ENCODE assay signal across 15 mouse cellular contexts in the genomic region with DNA sequence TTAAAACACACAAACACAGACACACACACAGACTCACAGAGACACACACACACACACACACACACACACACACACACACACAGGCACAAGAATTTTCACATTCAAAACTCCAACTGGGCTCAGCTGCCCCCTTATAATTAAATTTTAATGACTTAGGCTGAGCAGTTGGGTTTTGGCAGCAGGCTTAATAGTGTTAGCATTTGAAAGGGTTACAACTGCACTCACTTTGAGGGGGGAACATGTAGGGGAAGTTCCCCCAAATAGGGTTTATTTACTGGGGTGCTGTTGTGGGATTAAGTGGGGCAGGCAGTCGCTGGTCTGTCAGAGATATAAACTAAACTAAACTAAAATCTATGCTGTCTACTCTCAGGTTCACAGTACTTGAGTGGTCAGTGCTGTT.
DNase-seq lines count a peak whose midpoint lies in the region; ATAC-seq lines count a peak whose summit lies in the region.
"Had no signal": no experiment of that assay in that cellular context is flagged by ENCODE, and none has a peak within 500 bp of the region (broad histone marks: within the 10 kb centered on the region; RNA-seq: fewer than 3 reads in every experiment).

No protein-coding gene starts in this region.

- no peak overlapping the region for H3K4me3 ChIP-seq in limb, embryonic 11.5 days (ENCODE audit: low read depth, low read length)
- H3K4me3 ChIP-seq in limb, embryonic 10.5 days: no peak overlapping the region
- H3K4me3 ChIP-seq in forebrain, embryonic 13.5 days: no peak overlapping the region
- no peak overlapping the region for H3K4me3 ChIP-seq in hindbrain, embryonic 12.5 days
- H3K4me3 ChIP-seq in neural tube, embryonic 14.5 days (ENCODE audit: low read depth, low read length): no peak overlapping the region
- H3K4me3 ChIP-seq: embryonic facial prominence, embryonic 13.5 days; intestine, embryonic 15.5 days; megakaryocyte, embryonic 14.5 days had no signal

- WGBS in limb, embryonic 11.5 days: 17% methylated on average over 1 of the region's 1 CpGs
- WGBS in limb, embryonic 10.5 days: 33% methylated on average over 1 of the region's 1 CpGs
- WGBS in forebrain, embryonic 13.5 days: 7% methylated on average over 1 of the region's 1 CpGs
- 20% methylated on average over 1 of the region's 1 CpGs for WGBS in hindbrain, embryonic 12.5 days
- 19% methylated on average over 1 of the region's 1 CpGs for WGBS in neural tube, embryonic 14.5 days

- no peak overlapping the region for H3K27ac ChIP-seq in limb, embryonic 11.5 days (replicated peaks; ENCODE audit: low read depth, low read length)
- no peak overlapping the region for H3K27ac ChIP-seq in limb, embryonic 10.5 days
- no peak overlapping the region for H3K27ac ChIP-seq in forebrain, embryonic 13.5 days
- no peak overlapping the region for H3K27ac ChIP-seq in hindbrain, embryonic 12.5 days
- no peak overlapping the region for H3K27ac ChIP-seq in neural tube, embryonic 14.5 days (ENCODE audit: low read depth, low read length)
- H3K27ac ChIP-seq: embryonic facial prominence, embryonic 13.5 days; intestine, embryonic 15.5 days had no signal

- H3K36me3 ChIP-seq in limb, embryonic 11.5 days (ENCODE audit: control insufficient read depth, insufficient read depth, low read length): no peaks in the 10 kb centered on the region
- no peaks in the 10 kb centered on the region for H3K36me3 ChIP-seq in limb, embryonic 10.5 days
- H3K36me3 ChIP-seq in forebrain, embryonic 13.5 days (ENCODE audit: poor library complexity, severe bottlenecking): no peaks in the 10 kb centered on the region
- no peaks in the 10 kb centered on the region for H3K36me3 ChIP-seq in hindbrain, embryonic 12.5 days
- H3K36me3 ChIP-seq in neural tube, embryonic 14.5 days (ENCODE audit: control insufficient read depth, insufficient read depth, low read length): no peaks in the 10 kb centered on the region
- H3K36me3 ChIP-seq: embryonic facial prominence, embryonic 13.5 days; intestine, embryonic 15.5 days had no signal

- H3K4me2 ChIP-seq in limb, embryonic 11.5 days (ENCODE audit: low read depth, severe bottlenecking): no peak overlapping the region
- H3K4me2 ChIP-seq in forebrain, embryonic 13.5 days: no peak overlapping the region
- H3K4me2 ChIP-seq in hindbrain, embryonic 12.5 days (replicated peaks): no peak overlapping the region
- H3K4me2 ChIP-seq in neural tube, embryonic 14.5 days (ENCODE audit: low read depth, low read length): no peak overlapping the region
- H3K4me2 ChIP-seq: embryonic facial prominence, embryonic 13.5 days; heart, embryonic 11.5 days; intestine, embryonic 15.5 days had no signal

- no peaks in the 10 kb centered on the region for H3K27me3 ChIP-seq in limb, embryonic 11.5 days (ENCODE audit: control insufficient read depth, insufficient read depth, low read length)
- no peaks in the 10 kb centered on the region for H3K27me3 ChIP-seq in limb, embryonic 10.5 days (ENCODE audit: low read depth, poor library complexity, severe bottlenecking)
- H3K27me3 ChIP-seq in forebrain, embryonic 13.5 days: no peaks in the 10 kb centered on the region
- H3K27me3 ChIP-seq in hindbrain, embryonic 12.5 days: no peaks in the 10 kb centered on the region
- H3K27me3 ChIP-seq in neural tube, embryonic 14.5 days (ENCODE audit: control insufficient read depth, insufficient read depth, low read length): no peaks in the 10 kb centered on the region
- H3K27me3 ChIP-seq: intestine, embryonic 15.5 days; megakaryocyte, embryonic 14.5 days had no signal

- H3K9ac ChIP-seq in limb, embryonic 11.5 days (ENCODE audit: low read length): no peak overlapping the region
- H3K9ac ChIP-seq in forebrain, embryonic 13.5 days: no peak overlapping the region
- no peak overlapping the region for H3K9ac ChIP-seq in hindbrain, embryonic 12.5 days
- no peak overlapping the region for H3K9ac ChIP-seq in neural tube, embryonic 14.5 days (replicated peaks; ENCODE audit: low read depth, low read length)
- H3K9ac ChIP-seq: embryonic facial prominence, embryonic 13.5 days; intestine, embryonic 15.5 days had no signal

- H3K4me1 ChIP-seq in limb, embryonic 11.5 days (ENCODE audit: control insufficient read depth, insufficient read depth, low read length): no peaks in the 10 kb centered on the region
- peaks cover 27% of the 10 kb centered on the region for H3K4me1 ChIP-seq in limb, embryonic 10.5 days
- H3K4me1 ChIP-seq in forebrain, embryonic 13.5 days: peaks cover 37% of the 10 kb centered on the region
- H3K4me1 ChIP-seq in hindbrain, embryonic 12.5 days: peaks cover 29% of the 10 kb centered on the region
- 0 out of 2 replicates have a peak, but pooled peaks cover 2% of the 10 kb centered on the region for H3K4me1 ChIP-seq in neural tube, embryonic 14.5 days (ENCODE audit: control insufficient read depth, insufficient read depth, low read length)
- H3K4me1 ChIP-seq: embryonic facial prominence, embryonic 13.5 days; intestine, embryonic 15.5 days; megakaryocyte, embryonic 14.5 days had no signal

- H3K9me3 ChIP-seq in limb, embryonic 11.5 days (ENCODE audit: control insufficient read depth, low read length): no peaks in the 10 kb centered on the region
- no peaks in the 10 kb centered on the region for H3K9me3 ChIP-seq in limb, embryonic 10.5 days (replicated peaks)
- no peaks in the 10 kb centered on the region for H3K9me3 ChIP-seq in forebrain, embryonic 13.5 days (replicated peaks)
- no peaks in the 10 kb centered on the region for H3K9me3 ChIP-seq in hindbrain, embryonic 12.5 days (replicated peaks)
- no peaks in the 10 kb centered on the region for H3K9me3 ChIP-seq in neural tube, embryonic 14.5 days (ENCODE audit: control insufficient read depth, low read length)
- H3K9me3 ChIP-seq: embryonic facial prominence, embryonic 13.5 days; intestine, embryonic 15.5 days; megakaryocyte, embryonic 14.5 days had no signal

- no peak for DNase-seq in limb, embryonic 11.5 days (ENCODE audit: low spot score)
- DNase-seq in limb, embryonic 10.5 days (ENCODE audit: low spot score): no peak
- DNase-seq in ovary, postnatal 36 days (ENCODE audit: low spot score): no peak
- DNase-seq in right cerebral cortex, postnatal 10 days (ENCODE audit: low spot score in 2 of 2): no peak
- DNase-seq: adrenal gland, adult 8-10 months; cerebellum, adult 11 months; lung, postnatal 14 days; thymus, postnatal 4 days had no signal

- 0 out of 2 replicates have a peak, but pooled peaks have one; percentile 39 for ATAC-seq in limb, embryonic 11.5 days (ENCODE audit: insufficient number of reproducible peaks, low FRiP score, low TSS enrichment, low read depth)
- ATAC-seq in forebrain, embryonic 13.5 days: peak; percentile 69
- peak; percentile 36; the same call in 1 of the 2 replicates for ATAC-seq in hindbrain, embryonic 12.5 days (ENCODE audit: low FRiP score)
- ATAC-seq in neural tube, embryonic 14.5 days (ENCODE audit: low read depth): peak; percentile 52; the same call in 1 of the 2 replicates
- ATAC-seq: intestine, embryonic 15.5 days had no signal
